Mouse (Mus musculus): Measurements from ENCODE around the gene Rexo1. TPM values are rescaled to one million over a fixed set of nuclear protein-coding genes. Genes with fewer than 3 reads are reported as not detected.
"Not testable (repeated sequence)": the region's sequence is repeated elsewhere in the genome, so short reads cannot be mapped to it uniquely, and the experiment has no call there.

Gene Rexo1
- total RNA-seq (2021), result 10 to 100 TPM; 13.1 to 16.7 TPM
- long read RNA-seq, experiment 1, full-length matches to known transcripts, result 14 of 32 reads
- long read RNA-seq, experiment 1, partial matches to known transcripts, result 5 of 32 reads
- long read RNA-seq, experiment 1, other reads (novel, unspliced or antisense), result 13 of 32 reads
- long read RNA-seq, experiment 2, full-length matches to known transcripts, result 22 of 40 reads
- long read RNA-seq, experiment 2, partial matches to known transcripts, result 2 of 40 reads
- long read RNA-seq, experiment 2, other reads (novel, unspliced or antisense), result 16 of 40 reads

GRCm38 (mm10) chr10:80561116-80561944, at the start of gene Rexo1:
Rexo1 (minus strand) TSS chr10:80561560.
- peak; percentile 87 for DNase-seq

- peak; percentile 50 for DNase-seq
Measured at GRCm38 (mm10) chr10:80611024-80611423, 49.7 kb upstream of the Rexo1 start.

DNA sequence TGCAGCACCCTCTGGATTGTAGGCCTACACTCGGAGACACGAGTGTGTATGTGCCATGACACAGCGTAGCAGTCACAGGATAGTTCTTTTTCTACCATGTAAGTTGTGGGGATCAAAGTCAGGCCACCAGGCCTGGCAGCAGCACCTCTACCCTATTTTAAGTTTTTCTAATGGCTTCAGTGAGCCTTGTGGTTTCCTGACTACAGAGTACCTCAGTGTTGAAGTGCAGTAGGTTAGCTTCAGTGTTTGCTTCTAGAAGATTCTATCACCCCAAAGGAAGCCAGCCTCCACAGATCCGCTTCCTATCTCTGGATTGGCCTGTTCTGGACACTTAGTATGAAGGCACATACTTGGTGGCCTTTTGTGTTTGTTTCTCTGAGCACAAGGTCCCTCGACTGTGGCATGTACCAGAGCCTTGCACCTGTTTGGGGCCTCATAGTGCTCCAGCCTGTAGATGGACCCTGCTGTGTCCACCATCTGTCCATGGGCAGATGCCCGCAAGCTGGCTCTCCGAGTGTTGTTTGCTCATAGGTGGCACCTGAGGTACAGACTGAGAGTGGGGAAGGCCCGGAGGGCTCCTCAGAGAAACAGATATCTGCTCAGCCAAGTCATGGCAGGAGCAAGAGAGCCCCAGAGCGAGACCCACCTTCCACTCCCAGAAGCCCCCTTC, 48.9 kb upstream of the Rexo1 start:
- no peak for DNase-seq

DNA sequence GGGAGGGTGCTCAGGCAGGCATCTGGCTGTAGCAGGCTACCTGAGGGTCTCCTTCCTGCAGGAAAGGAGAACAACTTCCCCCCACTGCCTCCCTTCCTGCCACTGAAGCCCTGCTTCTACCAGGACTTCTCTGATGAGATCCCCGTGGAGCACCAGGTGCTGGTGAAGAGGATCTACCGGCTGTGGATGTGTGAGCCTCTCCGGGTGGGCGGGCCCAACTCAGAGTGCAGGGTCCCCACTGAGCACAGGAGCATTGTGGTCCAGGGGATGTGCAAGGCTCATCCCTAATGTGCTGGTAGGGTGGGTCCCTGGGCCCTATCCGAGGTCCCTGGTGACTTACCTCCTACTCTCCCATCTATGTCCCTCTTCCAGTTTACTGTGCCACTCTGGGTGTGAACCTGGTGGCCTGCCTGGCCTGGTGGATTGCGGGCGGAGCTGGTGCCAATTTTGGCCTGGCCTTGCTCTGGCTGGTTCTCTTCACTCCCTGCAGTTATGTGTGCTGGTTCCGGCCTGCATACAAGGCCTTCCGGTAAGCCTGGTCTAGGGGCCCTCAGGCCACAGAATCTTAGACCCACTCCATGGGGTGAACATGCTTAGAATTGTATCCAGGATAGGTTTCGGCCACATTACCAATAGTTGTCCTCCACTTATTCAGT, 48.0 kb upstream of the Rexo1 start:
- DNase-seq, result no peak

- no peak for DNase-seq
Measured at GRCm38 (mm10) chr10:80608435-80608834, 47.1 kb upstream of the Rexo1 start.

DNA sequence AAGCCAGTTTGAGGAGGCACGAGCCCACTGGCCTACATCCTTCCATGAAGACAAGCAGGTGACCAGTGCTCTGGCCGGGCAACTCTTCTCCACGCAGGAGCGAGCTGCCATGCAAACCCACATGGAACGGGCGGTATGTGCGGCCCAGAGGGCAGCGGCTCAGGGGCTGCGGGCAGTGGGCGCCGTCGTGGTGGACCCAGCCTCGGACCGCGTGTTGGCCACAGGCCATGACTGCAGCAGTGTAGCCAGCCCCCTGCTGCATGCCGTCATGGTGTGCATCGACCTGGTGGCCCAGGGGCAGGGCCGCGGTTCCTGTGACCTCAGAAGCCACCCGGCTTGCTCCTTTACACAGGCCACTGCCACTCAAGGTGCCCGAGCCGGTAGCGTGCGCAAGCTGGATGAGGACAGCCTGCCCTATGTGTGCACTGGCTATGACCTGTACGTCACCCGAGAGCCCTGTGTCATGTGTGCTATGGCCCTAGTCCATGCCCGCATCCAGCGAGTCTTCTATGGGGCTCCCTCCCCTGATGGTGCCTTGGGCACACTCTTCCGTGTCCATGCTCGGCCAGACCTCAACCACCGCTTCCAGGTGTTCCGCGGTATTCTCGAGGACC, 45.5 kb upstream of the Rexo1 start:
- no peak for DNase-seq

DNA sequence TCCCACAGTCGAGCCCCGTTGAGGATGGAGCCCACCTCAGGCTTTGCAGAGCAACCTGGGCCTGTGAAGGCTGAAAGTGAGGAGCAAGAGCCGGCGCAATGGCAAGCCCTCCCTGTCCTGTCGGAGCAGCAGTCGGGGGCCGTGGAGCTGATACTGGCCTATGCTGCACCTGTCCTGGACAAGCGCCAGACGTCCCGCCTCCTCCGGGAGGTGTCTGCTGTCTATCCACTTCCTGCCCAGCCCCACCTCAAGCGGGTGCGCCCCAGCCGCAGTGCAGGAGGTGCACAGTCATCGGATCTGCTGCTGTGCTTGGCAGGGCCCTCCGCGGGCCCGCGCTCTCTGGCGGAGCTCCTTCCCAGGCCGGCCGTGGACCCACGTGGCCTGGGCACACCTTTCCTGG, 44.9 kb upstream of the Rexo1 start:
- no peak for DNase-seq

- DNase-seq, result not testable (repeated sequence)
Measured at GRCm38 (mm10) chr10:80605721-80606120, 44.4 kb upstream of the Rexo1 start, which contains the start of gene Gm49322. Gm49322 (plus strand) TSS chr10:80606021.

DNA sequence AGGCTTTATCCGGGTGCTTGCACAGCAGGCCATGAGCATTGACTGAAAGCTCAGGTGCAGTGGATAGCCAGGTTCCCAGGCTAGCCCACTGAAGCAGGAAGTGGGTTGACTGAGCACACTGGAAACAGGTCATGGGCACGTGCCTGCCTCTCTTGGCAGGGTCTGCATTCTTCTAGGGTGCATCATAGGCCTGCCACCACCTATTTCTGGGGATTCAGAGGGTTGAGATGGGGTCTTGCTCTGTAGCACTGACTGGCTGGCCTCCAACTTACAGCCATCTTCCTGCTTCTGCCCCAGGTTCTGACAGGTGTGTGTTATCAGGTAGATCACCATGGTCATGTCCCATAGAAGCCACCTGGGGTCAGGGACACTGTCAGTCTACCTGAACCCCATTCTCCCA, 43.6 kb upstream of the Rexo1 start:
- DNase-seq, result no peak

DNA sequence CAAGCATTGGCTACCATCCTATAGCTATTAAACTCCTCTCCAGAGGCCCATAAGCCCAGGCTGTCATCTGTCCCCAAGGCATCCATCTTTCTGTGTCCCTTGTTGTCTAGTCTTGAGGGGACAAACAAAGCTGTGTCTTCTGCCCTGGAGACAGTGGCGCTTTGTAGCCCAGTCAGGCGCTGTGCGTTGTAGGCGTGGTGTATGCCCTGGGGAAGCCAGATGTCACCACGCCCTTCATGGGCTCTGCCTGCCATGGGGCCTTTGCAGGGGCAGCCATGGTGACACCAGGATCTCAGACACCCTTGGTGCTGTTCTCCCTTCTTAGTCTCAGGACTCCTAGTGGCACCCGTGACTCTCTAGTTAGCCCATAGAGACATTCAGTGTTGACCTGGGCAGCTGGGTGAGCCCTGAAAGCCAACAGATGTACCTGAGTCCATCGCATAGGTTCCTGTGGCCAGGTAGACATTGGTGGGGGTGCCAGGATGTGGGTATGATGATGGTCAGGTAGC, 42.7 kb upstream of the Rexo1 start:
- DNase-seq, result no peak

DNA sequence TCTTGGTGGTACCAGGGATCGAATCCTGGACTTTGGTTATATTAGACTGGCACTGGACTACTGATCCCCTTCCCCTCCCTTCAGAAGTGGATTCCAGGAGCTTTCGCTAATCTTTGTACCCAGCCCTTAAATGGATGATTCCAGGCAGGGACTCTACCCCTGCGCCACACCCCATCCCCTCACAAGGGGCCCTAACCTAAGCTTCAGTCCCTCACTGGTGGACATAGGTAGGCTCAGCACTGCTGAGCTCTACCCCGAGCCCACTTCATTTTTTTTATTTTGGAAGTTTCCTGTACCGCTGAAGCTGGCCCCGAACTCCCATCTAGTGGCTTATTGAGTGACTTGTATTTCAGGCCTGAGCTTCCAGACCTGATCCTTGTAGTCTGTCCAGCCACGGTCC, 42.0 kb upstream of the Rexo1 start:
- no peak for DNase-seq

GRCm38 (mm10) chr10:80602698-80603325, 41.5 kb upstream of the Rexo1 start, which contains the start of the genes Scamp4 and Adat3:
Scamp4 (plus strand) TSS chr10:80602872.
Adat3 (plus strand) TSS chr10:80602880.
- peak; percentile 93 for DNase-seq

GRCm38 (mm10) chr10:80596318-80596717, 35.0 kb upstream of the Rexo1 start:
- DNase-seq, result no peak

DNA sequence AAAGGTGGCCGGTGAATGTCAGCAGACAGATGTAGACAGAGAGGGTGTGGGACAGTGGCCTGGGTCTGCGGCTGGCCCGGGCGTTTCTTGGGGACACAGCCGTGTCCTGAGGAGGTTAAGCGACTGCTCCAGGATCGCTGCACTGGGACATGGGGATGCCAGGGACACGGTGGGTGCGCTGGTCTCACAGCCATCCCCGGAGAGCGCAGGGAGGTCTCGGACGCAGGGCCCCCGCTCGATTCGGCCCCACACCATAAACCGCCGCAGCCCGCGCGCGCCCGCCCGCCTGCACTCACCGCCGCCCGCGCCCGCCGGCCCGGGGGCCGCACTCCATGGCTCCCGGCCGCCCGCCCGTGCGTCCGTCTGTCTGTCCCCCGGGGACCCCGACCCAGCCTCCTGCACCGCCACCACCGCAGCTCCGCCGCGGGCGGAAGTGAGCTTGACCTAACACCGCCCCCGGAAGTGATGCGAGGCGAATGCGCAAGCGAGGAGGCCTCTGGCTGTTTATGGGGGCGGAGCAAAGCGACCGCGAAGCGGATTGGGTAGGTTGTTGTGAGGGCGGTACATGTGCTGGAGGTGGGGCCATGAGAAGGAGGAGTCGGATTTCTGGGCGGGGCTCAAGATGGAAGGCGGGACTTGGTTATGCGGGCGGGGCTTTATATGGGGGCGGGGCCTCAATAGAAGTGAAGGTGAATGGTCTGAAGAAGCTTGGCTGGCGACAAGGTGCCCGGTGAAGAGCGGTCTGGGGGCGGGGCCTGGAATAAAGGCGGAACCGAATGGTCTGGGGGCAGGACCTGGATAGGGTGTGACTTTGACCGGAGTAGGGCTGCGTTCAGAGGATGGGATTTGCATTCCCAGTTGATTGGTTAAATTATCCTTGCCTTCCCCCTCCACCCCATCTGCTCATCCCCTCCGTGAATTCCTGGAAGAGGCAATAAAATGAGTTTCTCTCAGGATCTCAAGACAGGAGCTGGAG, 28.8 kb upstream of the Rexo1 start, which contains the start of gene Abhd17a:
Gene Abhd17a (minus strand): TSS at position 463 of the 976 bp plus-strand sequence.
- peak; percentile 95 for DNase-seq

DNA sequence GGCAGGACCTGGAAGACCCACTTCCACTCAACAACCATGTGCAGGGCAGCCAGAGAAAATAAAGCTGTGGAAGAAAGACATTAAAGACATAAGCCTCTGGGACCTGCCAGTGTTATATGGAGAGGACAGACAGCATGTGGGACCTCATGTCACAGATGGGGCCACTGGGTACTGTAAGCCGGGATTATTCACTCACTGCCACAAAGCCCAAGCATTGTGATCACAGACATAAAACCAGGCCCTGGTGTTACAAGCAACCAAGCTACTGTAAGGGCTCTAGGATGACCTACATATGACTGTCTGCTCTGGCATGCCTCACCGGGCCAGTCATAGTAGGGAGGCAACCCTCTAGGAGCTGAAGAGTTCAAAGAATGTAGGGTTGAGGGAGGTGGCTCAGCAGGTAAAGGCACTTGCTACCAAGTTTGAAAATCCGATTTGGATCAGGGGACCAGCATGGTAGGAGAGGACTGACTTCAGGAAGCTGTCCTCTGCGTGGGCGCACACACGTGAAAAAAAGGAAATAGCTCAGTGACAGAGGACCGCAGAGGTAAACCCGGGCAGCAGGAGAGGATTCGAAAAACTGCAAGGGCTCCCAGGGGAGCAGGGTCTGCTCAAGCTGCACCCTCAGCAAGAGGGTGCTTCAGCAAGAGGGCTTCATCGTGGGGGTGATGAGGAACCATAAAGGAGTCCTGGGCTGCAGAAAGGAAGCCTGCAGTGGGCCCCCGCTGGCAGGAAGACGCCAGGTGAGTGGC, 27.9 kb upstream of the Rexo1 start:
- DNase-seq, result no peak

DNA sequence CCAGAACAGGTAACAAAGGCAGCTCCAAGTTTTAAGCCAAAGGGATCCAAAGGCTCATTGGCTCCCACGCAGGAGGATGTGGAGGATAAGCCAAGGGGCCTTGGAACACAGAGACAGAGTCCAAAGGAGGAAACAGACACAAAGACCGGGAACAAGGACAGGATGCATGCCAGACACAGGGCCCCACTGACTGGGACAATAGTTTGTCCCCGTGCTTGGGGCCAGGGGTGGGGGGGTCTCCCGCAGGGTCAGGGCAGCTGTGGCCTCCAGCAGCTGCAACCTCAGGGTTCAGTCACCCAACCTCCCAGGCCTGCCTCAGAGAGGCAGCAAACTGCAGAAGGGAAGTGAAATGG, 25.9 kb upstream of the Rexo1 start:
- no peak for DNase-seq

- DNase-seq, result no peak
Measured at GRCm38 (mm10) chr10:80586407-80587304, 25.3 kb upstream of the Rexo1 start.

- DNase-seq, result no peak
Measured at GRCm38 (mm10) chr10:80585581-80585980, 24.2 kb upstream of the Rexo1 start.
